Mouse (Mus musculus) hindbrain, embryonic 13.5 days (tissue): ENCODE measurements at regions not wholly inside any gene's neighbourhood (a gene's known extent, or its start where the extent isn't known, plus 50 kb on each side); places are given as distances from the start of the nearest gene placed in this dataset.

Experiments
- ATAC-seq: fragments of 200-750 bp; cut with Nextera tagmentation; 2 replicates; pipeline ENCODE4 v1.8.0; 2017; ENCODE audit warnings: moderate TSS enrichment; ENCODE audit not compliant: low FRiP score
- H3K27ac ChIP-seq: fragments of 300-500 bp; sonication (generic); 2 replicates; pipeline ENCODE4 v1.5.1; 2015; ENCODE audit warnings: inconsistent platforms, mild to moderate bottlenecking, moderate library complexity
- H3K27me3 ChIP-seq: fragments of 300-500 bp; sonication (generic); 2 replicates; pipeline ENCODE4 v1.6.1; 2015; ENCODE audit warnings: mild to moderate bottlenecking, inconsistent platforms
- H3K36me3 ChIP-seq: fragments of 300-500 bp; sonication (generic); 2 replicates; pipeline ENCODE4 v1.6.1; 2015; ENCODE audit warnings: mild to moderate bottlenecking, inconsistent platforms
- H3K4me1 ChIP-seq: fragments of 300-500 bp; sonication (generic); replicated peaks from 2 replicates; pipeline ENCODE4 v1.6.1; 2015; ENCODE audit warnings: inconsistent platforms
- H3K4me2 ChIP-seq: fragments of 300-500 bp; sonication (generic); 2 replicates; pipeline ENCODE4 v1.6.1; 2015; ENCODE audit warnings: inconsistent platforms, mild to moderate bottlenecking, moderate library complexity
- H3K4me3 ChIP-seq: fragments of 300-500 bp; sonication (generic); 2 replicates; pipeline ENCODE4 v1.5.1; 2015; ENCODE audit warnings: mild to moderate bottlenecking, inconsistent platforms
- H3K9ac ChIP-seq: fragments of 300-500 bp; sonication (generic); 2 replicates; pipeline ENCODE4 v1.6.1; 2015; ENCODE audit warnings: mild to moderate bottlenecking, inconsistent platforms
- H3K9me3 ChIP-seq: fragments of 300-500 bp; sonication (generic); 2 replicates; pipeline ENCODE4 v1.6.1; 2016; ENCODE audit warnings: inconsistent platforms
- WGBS: fragments of 180-500 bp; shearing (Covaris S2); methylation state at CpG from one replicate; pipeline ENCODE4 v1.1.7; 2015; 5-methylcytosine and 5-hydroxymethylcytosine counted together

DNA sequence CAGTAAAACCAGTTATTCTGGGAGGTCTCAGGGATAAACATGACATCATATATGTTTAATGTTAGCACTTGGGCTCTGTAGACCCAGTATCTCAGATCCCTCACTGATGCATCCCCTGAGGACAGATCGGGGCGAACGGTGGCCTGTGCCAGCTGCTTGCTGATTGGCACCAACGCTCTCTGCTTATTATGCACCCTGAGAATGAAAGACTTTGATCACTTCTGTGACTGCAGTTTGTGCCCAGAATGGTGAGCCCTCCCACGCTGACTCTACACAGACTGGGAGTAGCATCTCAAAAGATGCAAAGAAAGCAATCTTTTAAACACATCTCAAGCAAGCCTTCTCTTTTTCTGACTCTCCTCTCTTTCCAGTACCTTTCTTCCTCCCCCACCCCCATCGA is 82.2 kb upstream of the Glrp1 start:
- no peaks in the 10 kb centered on the region for H3K36me3 ChIP-seq
- H3K4me2 ChIP-seq, result no peak overlapping the region
- no peak overlapping the region for H3K4me3 ChIP-seq
- 49% methylated on average over 6 of the region's 6 CpGs for WGBS
- peaks cover 15% of the 10 kb centered on the region for H3K4me1 ChIP-seq
- H3K9ac ChIP-seq, result no peak overlapping the region
- no peaks in the 10 kb centered on the region for H3K9me3 ChIP-seq
- H3K27me3 ChIP-seq, result no peaks in the 10 kb centered on the region
- no peak overlapping the region for H3K27ac ChIP-seq
- ATAC-seq, result no peak

DNA sequence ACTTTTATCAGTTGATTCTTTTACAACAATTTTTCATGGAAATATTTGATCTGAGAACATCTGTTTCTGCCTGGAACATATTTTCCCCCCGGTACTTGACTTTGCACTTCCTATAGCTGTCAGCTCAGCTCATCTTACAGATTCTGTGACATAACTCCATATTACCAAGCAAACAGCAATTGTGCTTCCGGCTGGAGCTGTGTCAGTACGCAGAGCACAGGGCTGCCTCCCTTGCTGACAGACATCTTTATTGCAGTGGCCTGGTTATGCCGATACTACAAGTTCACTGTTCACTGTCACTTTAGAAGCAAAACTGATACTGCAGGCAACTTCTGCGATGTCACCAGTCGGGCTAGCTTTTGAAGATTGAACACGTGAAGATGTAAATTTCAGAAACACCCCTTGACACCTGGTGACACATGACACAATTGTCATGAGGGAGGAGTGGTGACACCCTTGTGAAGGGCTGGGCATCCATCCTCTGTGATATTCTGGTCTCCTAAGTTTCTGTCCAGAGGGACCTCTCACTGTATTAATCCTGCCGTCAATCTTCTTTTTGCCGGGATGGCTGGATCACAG is 81.0 kb upstream of the Glrp1 start:
- Histone ChIP-seq H3K27ac (no peak overlapping the region), H3K4me3 (no peak overlapping the region), H3K4me2 (no peak overlapping the region), H3K9me3 (no peaks in the 10 kb centered on the region), H3K36me3 (no peaks in the 10 kb centered on the region), H3K9ac (no peak overlapping the region), H3K27me3 (no peaks in the 10 kb centered on the region), H3K4me1 (peaks cover 15% of the 10 kb centered on the region)
- WGBS, result 82% methylated on average over 9 of the region's 9 CpGs
- no peak for ATAC-seq

DNA sequence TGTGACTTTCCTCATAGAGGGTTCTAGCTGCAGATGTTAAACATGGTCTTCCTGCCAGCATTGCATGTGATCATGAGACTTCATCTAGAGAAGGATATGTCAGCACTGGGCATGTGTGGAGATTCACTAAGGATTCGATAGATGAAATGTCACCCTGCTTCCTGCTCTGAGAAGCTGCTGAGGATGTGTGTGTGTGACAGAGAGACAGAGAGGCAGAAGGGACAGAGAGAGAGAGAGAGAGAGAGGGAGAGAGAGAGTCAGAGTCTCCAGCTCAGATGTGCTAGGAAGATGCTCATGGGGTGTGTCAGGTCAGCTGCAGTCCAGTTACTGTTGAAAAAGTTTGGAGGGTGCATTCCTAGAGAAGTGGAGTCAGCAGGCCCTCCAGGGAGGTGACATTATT is 78.9 kb upstream of the Glrp1 start:
- Histone ChIP-seq H3K9me3 (no peaks in the 10 kb centered on the region), H3K4me3 (no peak overlapping the region), H3K4me2 (no peak overlapping the region), H3K4me1 (peaks cover 6% of the 10 kb centered on the region; the same call in 1 of the 2 replicates), H3K27me3 (no peaks in the 10 kb centered on the region), H3K36me3 (no peaks in the 10 kb centered on the region), H3K9ac (no peak overlapping the region), H3K27ac (no peak overlapping the region)
- no peak for ATAC-seq
- 82% methylated on average over 1 of the region's 1 CpGs for WGBS

DNA sequence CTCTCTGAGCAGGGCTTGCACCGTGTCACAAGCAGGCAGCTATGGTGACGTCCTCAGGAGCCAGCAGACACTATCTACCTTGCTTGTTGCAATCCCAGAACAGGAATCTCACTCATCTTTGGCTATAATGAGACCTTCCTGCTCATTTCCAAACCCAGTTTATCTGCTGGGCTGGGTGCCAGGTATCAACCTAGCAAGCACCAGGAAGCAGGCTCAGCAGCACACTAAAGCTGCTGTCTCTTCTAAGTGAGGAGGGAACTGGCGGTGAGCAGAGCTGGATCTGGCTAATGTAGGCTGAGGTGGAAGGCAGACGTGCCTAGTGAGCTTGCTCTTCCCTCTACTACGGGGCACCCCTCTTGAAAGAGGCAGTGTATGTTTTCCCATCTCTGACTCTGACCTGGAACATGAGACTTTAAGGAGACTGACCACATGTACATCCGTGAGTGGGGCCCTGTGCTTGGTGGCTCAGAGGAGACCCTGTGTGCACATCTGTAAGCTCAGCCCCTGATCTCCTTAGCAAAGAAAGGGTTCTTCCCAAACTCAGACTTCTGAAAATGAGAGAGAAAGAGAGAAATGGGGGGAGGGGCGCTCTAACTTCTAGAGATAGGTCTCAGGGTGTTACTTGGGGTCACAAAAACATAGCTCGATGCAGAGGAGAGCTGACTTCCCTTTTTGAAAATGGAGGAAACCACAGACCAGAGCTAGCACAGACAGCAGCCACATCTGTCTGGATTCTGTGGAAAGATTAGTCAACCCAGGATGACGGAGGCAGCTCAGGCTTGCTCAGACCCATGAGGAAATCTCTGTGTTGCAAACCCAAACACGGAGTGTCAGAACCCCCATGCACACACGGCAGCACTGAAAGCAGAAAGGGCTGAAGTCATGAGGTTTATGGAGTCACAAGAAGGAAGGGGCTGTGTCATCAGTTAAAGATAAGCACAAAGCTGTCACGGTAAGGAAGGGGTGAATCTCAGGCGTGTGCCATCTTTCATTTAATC is 77.3 kb upstream of the Glrp1 start:
- no peak for ATAC-seq
- Histone ChIP-seq H3K27ac (no peak overlapping the region), H3K4me1 (peaks cover 4% of the 10 kb centered on the region; the same call in 1 of the 2 replicates), H3K36me3 (no peaks in the 10 kb centered on the region), H3K4me3 (no peak overlapping the region), H3K9ac (no peak overlapping the region), H3K27me3 (no peaks in the 10 kb centered on the region), H3K4me2 (no peak overlapping the region), H3K9me3 (no peaks in the 10 kb centered on the region)
- 86% methylated on average over 13 of the region's 13 CpGs for WGBS

DNA sequence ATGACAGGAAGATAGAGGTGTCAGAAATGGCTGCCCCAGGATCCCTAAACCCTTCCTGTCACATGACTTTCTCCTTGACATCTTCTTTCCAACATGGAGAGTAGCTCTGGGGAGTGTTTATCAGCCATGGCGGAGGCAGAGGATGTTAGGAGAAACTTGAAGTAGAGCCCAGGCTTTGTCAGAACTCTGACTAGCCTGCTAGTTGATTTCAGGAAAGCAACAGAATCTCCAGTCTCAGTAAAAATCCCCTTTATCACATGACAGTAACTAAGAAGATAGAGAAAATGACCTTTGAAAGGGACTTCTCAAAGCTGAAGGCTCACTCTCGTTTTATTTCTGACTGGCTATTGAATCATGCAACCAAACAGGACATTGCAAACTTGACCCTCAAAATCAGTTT is 76.3 kb upstream of the Glrp1 start:
- no peaks in the 10 kb centered on the region for H3K27me3 ChIP-seq
- no peak overlapping the region for H3K27ac ChIP-seq
- no peak overlapping the region for H3K4me2 ChIP-seq
- H3K9me3 ChIP-seq, result no peaks in the 10 kb centered on the region
- 91% methylated on average over 2 of the region's 2 CpGs for WGBS
- no peaks in the 10 kb centered on the region for H3K36me3 ChIP-seq
- no peak overlapping the region for H3K4me3 ChIP-seq
- H3K4me1 ChIP-seq, result no peaks in the 10 kb centered on the region
- ATAC-seq, result no peak
- no peak overlapping the region for H3K9ac ChIP-seq

DNA sequence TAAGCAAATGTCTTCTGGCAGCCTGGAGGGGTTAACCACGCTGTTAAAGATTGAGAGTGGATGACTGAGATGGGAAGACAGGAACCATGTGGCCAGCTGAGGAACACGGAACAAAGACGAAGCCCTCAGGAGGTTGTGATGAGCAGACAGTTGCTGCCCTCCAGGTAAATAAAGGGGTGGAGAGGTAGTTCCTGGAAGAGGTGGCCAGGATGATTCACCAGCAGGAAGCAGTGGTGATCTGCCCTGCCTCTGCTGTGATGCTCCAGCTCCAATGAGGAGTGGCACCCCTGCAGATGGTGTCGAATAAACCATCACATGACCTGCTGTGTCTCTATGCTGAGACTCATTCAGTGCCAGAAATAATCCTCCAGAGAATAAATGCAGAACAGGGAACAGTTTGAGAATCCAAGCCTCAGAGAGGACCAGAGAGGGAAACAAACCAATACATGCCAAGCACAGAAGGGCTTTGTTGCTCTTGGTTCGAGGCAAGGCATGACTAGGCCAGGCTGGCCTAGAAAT is 74.7 kb upstream of the Glrp1 start:
- WGBS, result 74% methylated on average over 5 of the region's 5 CpGs
- Histone ChIP-seq H3K9ac (no peak overlapping the region), H3K27ac (no peak overlapping the region), H3K4me3 (no peak overlapping the region), H3K4me1 (no peaks in the 10 kb centered on the region), H3K4me2 (no peak overlapping the region), H3K36me3 (no peaks in the 10 kb centered on the region), H3K27me3 (no peaks in the 10 kb centered on the region), H3K9me3 (no peaks in the 10 kb centered on the region)
- ATAC-seq, result no peak

DNA sequence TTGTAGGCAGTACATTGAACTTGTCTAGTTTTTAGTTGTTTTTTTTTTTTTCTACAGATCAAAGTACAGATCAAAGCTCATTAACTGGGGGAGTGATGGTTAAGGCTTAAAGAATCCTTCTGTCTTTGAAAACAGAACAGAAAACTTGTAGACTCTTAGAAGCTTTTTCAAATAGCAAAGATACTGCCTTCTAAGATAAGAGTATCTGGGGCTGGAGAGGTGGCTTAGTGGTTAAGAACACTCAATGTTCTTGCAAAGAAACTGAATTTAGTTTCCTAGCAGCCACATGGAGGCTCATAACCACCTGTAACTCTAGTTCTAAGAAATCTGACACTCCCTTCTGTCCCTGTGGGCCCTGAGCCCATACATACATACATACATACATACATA is 68.4 kb upstream of the Glrp1 start:
- Histone ChIP-seq H3K27me3 (no peaks in the 10 kb centered on the region), H3K4me2 (no peak overlapping the region), H3K27ac (no peak overlapping the region), H3K4me3 (no peak overlapping the region), H3K36me3 (no peaks in the 10 kb centered on the region), H3K4me1 (no peaks in the 10 kb centered on the region), H3K9ac (no peak overlapping the region), H3K9me3 (no peaks in the 10 kb centered on the region)
- no peak for ATAC-seq

DNA sequence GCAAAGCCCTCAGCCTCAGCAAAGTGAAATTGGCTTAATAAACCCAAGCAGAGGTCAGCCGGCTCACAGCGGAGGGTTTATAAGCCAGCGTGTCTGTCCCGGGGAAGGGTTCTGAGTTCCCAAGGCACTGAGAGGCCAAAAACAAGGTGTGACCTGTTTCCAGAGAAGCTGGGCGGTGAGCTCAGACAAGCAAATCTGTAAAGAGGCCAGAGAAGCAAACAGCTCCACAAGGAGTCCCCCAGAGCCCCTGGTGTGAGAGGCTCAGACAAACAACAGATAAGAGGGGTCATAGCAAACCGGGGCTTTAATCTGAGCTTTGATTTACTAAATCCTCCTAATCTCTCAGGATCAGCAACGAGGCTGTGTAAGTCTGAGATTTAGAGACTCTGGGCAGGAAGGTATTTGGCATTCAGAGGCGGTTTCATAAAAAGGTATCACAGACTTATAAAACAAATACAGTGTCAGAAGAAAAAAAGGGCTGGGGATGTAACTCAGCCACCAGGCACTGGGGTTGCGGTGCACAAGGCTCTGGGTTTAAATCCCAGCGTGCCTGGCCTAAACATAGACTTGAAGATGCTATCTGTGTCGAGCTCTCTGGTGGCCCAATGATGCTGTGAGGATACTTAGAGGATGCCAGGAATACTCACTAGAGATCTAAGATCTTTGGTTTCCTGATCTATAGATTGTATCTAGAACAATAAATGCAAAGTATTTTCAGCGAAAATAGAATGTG is 67.8 kb upstream of the Glrp1 start:
- ATAC-seq, result no peak
- no peak overlapping the region for H3K27ac ChIP-seq
- H3K4me1 ChIP-seq, result no peaks in the 10 kb centered on the region
- no peaks in the 10 kb centered on the region for H3K36me3 ChIP-seq
- H3K4me2 ChIP-seq, result no peak overlapping the region
- H3K9me3 ChIP-seq, result no peaks in the 10 kb centered on the region
- no peak overlapping the region for H3K9ac ChIP-seq
- H3K27me3 ChIP-seq, result no peaks in the 10 kb centered on the region
- H3K4me3 ChIP-seq, result no peak overlapping the region
- WGBS, result 39% methylated on average over 12 of the region's 12 CpGs

DNA sequence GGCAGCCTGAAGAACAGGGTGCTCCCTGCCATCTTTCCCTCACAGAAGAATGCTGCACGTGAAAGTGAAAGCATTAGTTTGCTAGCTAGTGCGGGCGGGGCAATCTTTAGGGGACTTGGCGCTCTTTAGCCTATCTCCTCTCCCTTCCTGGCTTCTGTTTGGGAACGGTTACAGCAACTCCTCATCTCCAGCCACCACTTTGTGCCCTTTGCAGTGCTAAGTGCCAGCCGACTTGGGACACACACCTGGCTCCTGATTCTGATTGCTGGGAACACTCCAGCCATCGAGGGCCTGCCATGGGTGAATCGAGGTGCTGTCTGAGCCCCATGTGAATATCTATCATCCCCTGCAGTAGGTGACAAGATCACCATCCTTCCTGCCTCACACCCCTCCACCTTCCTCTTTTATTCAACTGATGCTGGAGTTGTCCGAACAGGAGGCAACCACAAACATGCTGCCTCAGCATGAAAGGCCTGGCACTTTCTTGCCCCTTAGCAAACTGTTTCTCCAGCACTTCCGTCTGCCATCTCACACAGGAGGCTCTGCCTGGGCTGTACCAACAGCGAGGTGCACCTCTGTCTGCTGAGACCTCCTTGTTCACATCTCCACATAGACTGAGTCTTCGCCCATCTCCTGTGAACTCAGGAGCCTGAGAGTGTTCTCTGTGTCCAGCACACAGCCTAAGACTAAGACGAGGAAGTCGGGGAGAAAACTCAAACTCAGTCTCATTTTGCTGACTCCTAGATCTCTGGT is 66.2 kb upstream of the Glrp1 start:
- ATAC-seq, result no peak
- WGBS, result 77% methylated on average over 14 of the region's 14 CpGs
- H3K27me3 ChIP-seq, result no peaks in the 10 kb centered on the region

DNA sequence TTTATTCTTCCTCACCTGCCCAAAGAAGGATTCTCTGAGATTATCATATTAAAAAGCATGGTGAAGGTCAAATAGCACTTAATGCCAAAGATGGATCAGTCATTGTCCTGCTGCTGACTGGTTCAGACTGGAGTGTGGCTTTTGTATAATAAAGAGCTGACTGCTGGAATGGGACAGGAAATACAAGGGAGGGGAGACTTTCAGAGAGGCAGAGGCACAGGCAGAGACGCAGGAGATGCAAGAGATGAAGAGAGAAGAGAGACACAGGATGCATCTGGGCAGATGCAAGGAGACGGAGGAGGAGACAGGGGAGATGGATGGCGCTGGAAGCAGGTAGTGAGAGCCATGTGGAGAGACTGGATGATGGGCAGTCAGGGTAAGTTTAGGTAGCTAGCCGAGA is 65.4 kb upstream of the Glrp1 start:
- no peak for ATAC-seq
- H3K36me3 ChIP-seq, result no peaks in the 10 kb centered on the region
- H3K9me3 ChIP-seq, result no peaks in the 10 kb centered on the region
- H3K27ac ChIP-seq, result no peak overlapping the region
- no peak overlapping the region for H3K4me2 ChIP-seq
- no peak overlapping the region for H3K4me3 ChIP-seq
- no peaks in the 10 kb centered on the region for H3K27me3 ChIP-seq
- 60% methylated on average over 4 of the region's 4 CpGs for WGBS
- no peak overlapping the region for H3K9ac ChIP-seq
- H3K4me1 ChIP-seq, result no peaks in the 10 kb centered on the region

More for the DNA sequence above, 66.2 kb upstream of the Glrp1 start:
- no peak overlapping the region for H3K27ac ChIP-seq
- H3K4me3 ChIP-seq, result no peak overlapping the region
- no peaks in the 10 kb centered on the region for H3K36me3 ChIP-seq
- H3K9me3 ChIP-seq, result no peaks in the 10 kb centered on the region
- no peak overlapping the region for H3K4me2 ChIP-seq
- H3K4me1 ChIP-seq, result no peaks in the 10 kb centered on the region
- H3K9ac ChIP-seq, result no peak overlapping the region

DNA sequence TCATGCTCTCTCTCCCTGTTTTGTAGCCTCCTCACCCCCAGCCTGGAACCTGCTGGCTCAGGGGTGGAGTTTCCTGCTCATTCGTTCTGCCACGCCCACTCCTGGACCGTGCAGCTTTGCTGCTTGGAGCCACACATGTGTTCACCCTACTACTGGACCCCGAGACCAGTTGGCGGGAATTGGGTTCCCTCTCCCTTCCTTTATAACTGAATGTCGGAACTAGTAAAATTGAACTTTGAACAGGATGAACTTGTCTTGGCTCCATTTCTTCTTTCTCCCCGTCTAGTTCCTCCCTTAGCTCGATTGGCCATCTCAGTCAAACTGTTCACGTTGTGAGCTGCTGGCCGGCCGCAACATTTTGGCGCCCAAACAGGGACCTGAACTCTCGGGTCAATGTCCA is 62.3 kb upstream of the Glrp1 start:
- Histone ChIP-seq H3K36me3 (no peaks in the 10 kb centered on the region), H3K27me3 (no peaks in the 10 kb centered on the region), H3K4me3 (no peak overlapping the region), H3K4me1 (peaks cover 9% of the 10 kb centered on the region), H3K27ac (no peak overlapping the region), H3K4me2 (no peak overlapping the region), H3K9ac (no peak overlapping the region), H3K9me3 (no peaks in the 10 kb centered on the region)
- ATAC-seq, result no peak
- 93% methylated on average over 13 of the region's 13 CpGs for WGBS
